Comparison of ENCODE assay signal across 8 mouse cellular contexts in genomic region chr9:6169038-6169431, GRCm38 (mm10). TPM values are rescaled to one million over a fixed set of nuclear protein-coding genes. Genes with fewer than 3 reads are reported as not detected.
DNase-seq lines count a peak whose midpoint lies in the region; ATAC-seq and TF ChIP-seq lines count a peak whose summit lies in the region.

No protein-coding gene starts in this region.

- intact Hi-C loops in left cerebral cortex, postnatal 25 days (cut with DNase I) = no loop called here
- intact Hi-C loops in left cerebral cortex, postnatal 14 days (cut with DNase I) = no loop called here

- no peak; the same call in 1 of the 2 replicates for ATAC-seq in forebrain, embryonic 15.5 days (replicated peaks)
- ATAC-seq in kidney, postnatal 0 days (replicated peaks; ENCODE audit: low FRiP score, low read depth) = peak; percentile 77

- no peak overlapping the region for H3K9ac ChIP-seq in forebrain, embryonic 15.5 days (replicated peaks)
- H3K9ac ChIP-seq in kidney, postnatal 0 days (ENCODE audit: low read depth, low read length) = 0 out of 2 replicates have a peak overlapping the region, but pooled peaks have one; percentile 54

- no peak; the same call in 1 of the 2 replicates for TF ChIP-seq CTCF in kidney, postnatal 0 days (IDR thresholded peaks at IDR 0.05; ENCODE audit: low read depth)

- peak overlapping the region; percentile 59 for H3K4me2 ChIP-seq in forebrain, embryonic 15.5 days (replicated peaks)
- H3K4me2 ChIP-seq in kidney, postnatal 0 days (ENCODE audit: low read length) = peak overlapping the region; percentile 75

- no peaks in the 10 kb centered on the region for H3K36me3 ChIP-seq in forebrain, embryonic 15.5 days
- no peaks in the 10 kb centered on the region for H3K36me3 ChIP-seq in kidney, postnatal 0 days (ENCODE audit: insufficient read depth, low read length)

- peak overlapping the region; percentile 33 for H3K4me3 ChIP-seq in forebrain, embryonic 15.5 days
- peak overlapping the region; percentile 48 for H3K4me3 ChIP-seq in kidney, postnatal 0 days (replicated peaks; ENCODE audit: low read depth, low read length)

- WGBS in forebrain, embryonic 15.5 days = 52% methylated on average over 3 of the region's 3 CpGs
- 26% methylated on average over 3 of the region's 3 CpGs for WGBS in kidney, postnatal 0 days

- H3K27ac ChIP-seq in forebrain, embryonic 15.5 days (replicated peaks) = no peak overlapping the region
- peak overlapping the region; percentile 71 for H3K27ac ChIP-seq in kidney, postnatal 0 days

- peaks cover 8% of the 10 kb centered on the region for H3K4me1 ChIP-seq in forebrain, embryonic 15.5 days
- no peaks in the 10 kb centered on the region for H3K4me1 ChIP-seq in kidney, postnatal 0 days (replicated peaks; ENCODE audit: insufficient read depth, low read length)

- DNase-seq in adrenal gland, postnatal 14 days = peak; percentile 32
- DNase-seq in adrenal gland, postnatal 25 days = no peak
- peak; percentile 54 for DNase-seq in kidney, postnatal 0 days (ENCODE audit: low spot score)
- DNase-seq in mesoderm, embryonic 11.5 days (ENCODE audit: low read depth, low spot score) = peak; percentile 19
- DNase-seq in spleen, adult 12 weeks (ENCODE audit: low spot score) = no peak
- DNase-seq in left cerebral cortex, postnatal 25 days (ENCODE audit: low spot score in 2 of 2) = no peak
- DNase-seq in left cerebral cortex, postnatal 14 days (ENCODE audit: low spot score in 2 of 2) = no peak

- H3K27me3 ChIP-seq in forebrain, embryonic 15.5 days = no peaks in the 10 kb centered on the region
- H3K27me3 ChIP-seq in kidney, postnatal 0 days (ENCODE audit: insufficient read depth, low read length) = no peaks in the 10 kb centered on the region

- H3K9me3 ChIP-seq in forebrain, embryonic 15.5 days = no peaks in the 10 kb centered on the region
- no peaks in the 10 kb centered on the region for H3K9me3 ChIP-seq in kidney, postnatal 0 days (replicated peaks; ENCODE audit: low read length)

RNA-seq across cellular contexts. Expression of gene Pdgfd, which starts 0.7 kb away (rescaled TPM):
- 26.8 and 28.6 TPM in 2 replicates for total RNA-seq in adrenal gland, postnatal 14 days (2021)
- total RNA-seq in adrenal gland, postnatal 25 days (2021) = 41.7 and 54.0 TPM in 2 replicates
- 1.00 and 1.8 TPM in 2 replicates for polyA plus RNA-seq in forebrain, embryonic 15.5 days (2015; fragmentation: Nextera tagmentation; extraction: Ambion mirVana)
- 21.5 and 22.9 TPM in 2 replicates for polyA plus RNA-seq in kidney, postnatal 0 days (2015; fragmentation: Nextera tagmentation; extraction: Ambion mirVana)
- total RNA-seq in left cerebral cortex, postnatal 25 days (2021) = 1 to 10 TPM; 2.6 to 3.3 TPM
- total RNA-seq in left cerebral cortex, postnatal 14 days (2021) = 1 to 10 TPM; 2.0 to 4.1 TPM

Comparison
In these comparisons a context has a peak if more than half of its experiments do, and no peak if none do; other contexts are left out.
1. DNase-seq: peak in adrenal gland, postnatal 14 days (single experiment), kidney, postnatal 0 days (single experiment) and mesoderm, embryonic 11.5 days (single experiment); none in adrenal gland, postnatal 25 days (single experiment), spleen, adult 12 weeks (single experiment), left cerebral cortex, postnatal 25 days (0 of 2) and left cerebral cortex, postnatal 14 days (0 of 2).